Mouse (Mus musculus): Measurements from ENCODE around the gene Cacnb1. TPM values are rescaled to one million over a fixed set of nuclear protein-coding genes. Genes with fewer than 3 reads are reported as not detected.

Cacnb1 gene
- polyA plus RNA-seq, 1 experiment = 163 TPM

GRCm38 (mm10) chr11:97998074-97998793 is 24.6 kb downstream of the Cacnb1 start:
- H3ac ChIP-seq (ENCODE audit: control insufficient read depth, insufficient read length) = no peak overlapping the region
- H3K79me2 ChIP-seq (ENCODE audit: control insufficient read depth, insufficient read depth) = no peaks in the 10 kb centered on the region
- no peak for TF ChIP-seq MYOD1 (IDR thresholded peaks at IDR 0.05; ENCODE audit: control insufficient read depth in 1 of 3, insufficient read length in 2 of 3, low read depth in 2 of 3)
- TF ChIP-seq CEBPB (IDR thresholded peaks at IDR 0.05; ENCODE audit: insufficient read depth, poor library complexity, severe bottlenecking) = no peak
- peak; percentile 37 for TF ChIP-seq POLR2AphosphoS2 (IDR thresholded peaks at IDR 0.05; ENCODE audit: insufficient read length, low read depth)
- TF ChIP-seq USF1 (IDR thresholded peaks at IDR 0.05; ENCODE audit: low read depth) = no peak
- no peak for TF ChIP-seq TCF3 (IDR thresholded peaks at IDR 0.05; ENCODE audit: insufficient read length, low read depth)
- TF ChIP-seq TCF12 (IDR thresholded peaks at IDR 0.05; ENCODE audit: insufficient read depth, poor library complexity, severe bottlenecking) = no peak
- H3K4me3 ChIP-seq = no peak overlapping the region
- no peaks in the 10 kb centered on the region for H3K27me3 ChIP-seq (ENCODE audit: control insufficient read depth, insufficient read depth, insufficient read length)
- no peak overlapping the region for H3K4me2 ChIP-seq (ENCODE audit: low read depth)
- no peaks in the 10 kb centered on the region for H3K36me3 ChIP-seq (ENCODE audit: control insufficient read depth, insufficient read depth)

GRCm38 (mm10) chr11:97997387-97997960 is 25.4 kb downstream of the Cacnb1 start:
- Histone ChIP-seq H3K36me3 (ENCODE audit: control insufficient read depth, insufficient read depth) (no peaks in the 10 kb centered on the region), H3K79me2 (ENCODE audit: control insufficient read depth, insufficient read depth) (no peaks in the 10 kb centered on the region), H3K4me3 (no peak overlapping the region), H3K4me2 (ENCODE audit: low read depth) (no peak overlapping the region), H3ac (ENCODE audit: control insufficient read depth, insufficient read length) (no peak overlapping the region), H3K27me3 (ENCODE audit: control insufficient read depth, insufficient read depth, insufficient read length) (no peaks in the 10 kb centered on the region)
- TF ChIP-seq REST (IDR thresholded peaks at IDR 0.05; ENCODE audit: insufficient read depth, insufficient read length) (no peak), MAX (IDR thresholded peaks at IDR 0.05; ENCODE audit: low read depth) (no peak), TCF3 (IDR thresholded peaks at IDR 0.05; ENCODE audit: insufficient read length, low read depth) (no peak), MYOG (IDR thresholded peaks at IDR 0.05; ENCODE audit: control insufficient read depth in 1 of 3, insufficient read depth in 1 of 3, insufficient read length in 2 of 3, low read depth in 2 of 3) (no peak), E2F4 (IDR thresholded peaks at IDR 0.05; ENCODE audit: insufficient read depth) (no peak), CEBPB (IDR thresholded peaks at IDR 0.05; ENCODE audit: insufficient read depth, poor library complexity, severe bottlenecking) (no peak), SRF (IDR thresholded peaks at IDR 0.05; ENCODE audit: control insufficient read depth, insufficient read length, low read depth) (no peak), USF1 (IDR thresholded peaks at IDR 0.05; ENCODE audit: low read depth) (no peak), POLR2AphosphoS2 (IDR thresholded peaks at IDR 0.05; ENCODE audit: insufficient read length, low read depth) (no peak), POLR2A (IDR thresholded peaks at IDR 0.05; ENCODE audit: insufficient read length, low read depth) (no peak), TCF12 (IDR thresholded peaks at IDR 0.05; ENCODE audit: insufficient read depth, poor library complexity, severe bottlenecking) (no peak), MYOD1 (IDR thresholded peaks at IDR 0.05; ENCODE audit: control insufficient read depth in 1 of 3, insufficient read length in 2 of 3, low read depth in 2 of 3) (no peak)

- Histone ChIP-seq H3K36me3 (ENCODE audit: control insufficient read depth, insufficient read depth) (no peaks in the 10 kb centered on the region), H3ac (ENCODE audit: control insufficient read depth, insufficient read length) (no peak overlapping the region), H3K27me3 (ENCODE audit: control insufficient read depth, insufficient read depth, insufficient read length) (no peaks in the 10 kb centered on the region), H3K4me3 (no peak overlapping the region), H3K79me2 (ENCODE audit: control insufficient read depth, insufficient read depth) (no peaks in the 10 kb centered on the region), H3K4me2 (ENCODE audit: low read depth) (no peak overlapping the region)
- TF ChIP-seq CEBPB (IDR thresholded peaks at IDR 0.05; ENCODE audit: insufficient read depth, poor library complexity, severe bottlenecking) = 0 out of 2 replicates have a peak, but pooled peaks have one; percentile 25
- no peak for TF ChIP-seq REST (IDR thresholded peaks at IDR 0.05; ENCODE audit: insufficient read depth, insufficient read length)
- TF ChIP-seq TCF3 (IDR thresholded peaks at IDR 0.05; ENCODE audit: insufficient read length, low read depth) = no peak
- TF ChIP-seq SRF (IDR thresholded peaks at IDR 0.05; ENCODE audit: control insufficient read depth, insufficient read length, low read depth) = no peak
- TF ChIP-seq MYOG (IDR thresholded peaks at IDR 0.05; ENCODE audit: control insufficient read depth in 1 of 3, insufficient read depth in 1 of 3, insufficient read length in 2 of 3, low read depth in 2 of 3) = no peak
- TF ChIP-seq POLR2AphosphoS2 (IDR thresholded peaks at IDR 0.05; ENCODE audit: insufficient read length, low read depth) = no peak
These were observed 26.1 kb downstream of the Cacnb1 start for GRCm38 (mm10) chr11:97996691-97997090.

GRCm38 (mm10) chr11:97995564-97996288 is 27.1 kb downstream of the Cacnb1 start, which contains the start of gene Arl5c:
Gene Arl5c (minus strand): TSS chr11:97996181.
- H3K79me2 ChIP-seq (ENCODE audit: control insufficient read depth, insufficient read depth) = no peaks in the 10 kb centered on the region
- no peaks in the 10 kb centered on the region for H3K36me3 ChIP-seq (ENCODE audit: control insufficient read depth, insufficient read depth)
- H3K27me3 ChIP-seq (ENCODE audit: control insufficient read depth, insufficient read depth, insufficient read length) = no peaks in the 10 kb centered on the region
- peak; percentile 32 for TF ChIP-seq POLR2A (IDR thresholded peaks at IDR 0.05; ENCODE audit: insufficient read length, low read depth)
- TF ChIP-seq MYOG (IDR thresholded peaks at IDR 0.05; ENCODE audit: control insufficient read depth in 1 of 3, insufficient read depth in 1 of 3, insufficient read length in 2 of 3, low read depth in 2 of 3) = peak in 1 of 3 experiments; percentile 29
- TF ChIP-seq MYOD1 (IDR thresholded peaks at IDR 0.05; ENCODE audit: control insufficient read depth in 1 of 3, insufficient read length in 2 of 3, low read depth in 2 of 3) = peak in 1 of 3 experiments; percentile 8
- no peak for TF ChIP-seq REST (IDR thresholded peaks at IDR 0.05; ENCODE audit: insufficient read depth, insufficient read length)
- H3K4me2 ChIP-seq (ENCODE audit: low read depth) = peak within 1 kb of the TSS; percentile 71
- H3ac ChIP-seq (ENCODE audit: control insufficient read depth, insufficient read length) = no peak within 1 kb of the TSS
- H3K4me3 ChIP-seq = peak within 1 kb of the TSS; percentile 26
